Mouse (Mus musculus): ENCODE results near the gene Madcam1.

The Madcam1 gene

DNA sequence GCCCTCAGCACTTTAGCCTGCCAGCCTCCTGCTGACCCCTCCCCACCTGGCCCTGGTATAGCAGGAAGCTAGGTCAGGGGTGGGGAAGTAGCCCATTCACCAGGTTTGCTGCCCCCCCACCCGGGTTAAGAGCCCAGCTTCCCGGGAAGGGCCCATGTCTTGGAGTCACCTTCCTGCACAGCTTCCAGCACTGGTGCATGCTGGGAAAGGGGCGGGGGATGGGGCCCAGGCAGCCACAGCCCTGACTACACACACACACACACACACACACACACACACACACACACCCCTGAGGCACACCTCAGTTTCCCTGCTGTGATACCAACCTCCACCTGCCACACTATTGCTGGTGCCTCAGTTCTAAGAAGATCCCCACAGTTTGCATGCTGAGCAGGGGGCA, 2.5 kb upstream of the Madcam1 start:
- in situ Hi-C loops (cut with MboI; ENCODE audit: unreplicated experiment in 2 of 2), result no loop called here

DNA sequence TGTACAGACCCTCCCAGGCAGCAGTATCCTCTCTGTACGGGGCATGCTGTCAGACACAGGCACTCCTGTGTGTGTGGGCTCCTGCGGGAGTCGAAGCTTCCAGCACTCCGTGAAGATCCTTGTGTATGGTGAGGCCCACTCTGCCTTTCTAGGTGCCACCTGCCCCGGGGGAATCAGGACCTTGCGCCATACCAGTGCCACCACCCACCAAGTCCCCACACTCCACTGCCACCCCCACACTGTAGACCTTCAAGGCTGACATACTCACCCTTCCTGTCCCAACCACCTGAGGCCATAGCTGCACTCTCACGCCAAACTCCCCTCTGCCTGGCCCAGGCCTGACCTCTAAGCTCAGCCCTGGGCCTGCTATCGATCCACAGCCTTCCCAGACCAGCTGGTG, 692 bp downstream of the Madcam1 start:
- in situ Hi-C loops (cut with MboI; ENCODE audit: unreplicated experiment in 2 of 2), result no loop called here

DNA sequence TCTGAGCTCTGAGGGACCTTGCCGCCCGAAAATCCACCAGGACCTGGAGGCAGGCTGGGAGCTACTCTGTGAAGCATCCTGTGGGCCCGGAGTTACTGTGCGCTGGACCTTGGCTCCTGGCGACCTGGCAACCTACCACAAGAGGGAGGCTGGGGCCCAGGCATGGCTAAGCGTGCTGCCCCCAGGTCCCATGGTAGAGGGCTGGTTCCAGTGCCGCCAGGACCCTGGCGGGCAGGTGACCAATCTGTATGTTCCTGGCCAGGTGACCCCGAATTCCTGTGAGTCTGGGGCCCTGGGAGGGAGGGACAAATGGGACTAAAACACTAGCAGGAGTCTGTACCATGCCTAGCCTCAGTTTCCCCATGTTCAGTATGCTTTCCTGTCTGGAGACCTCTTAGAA, 2.1 kb downstream of the Madcam1 start:
- in situ Hi-C loops (cut with MboI; ENCODE audit: unreplicated experiment in 2 of 2), result no loop called here

DNA sequence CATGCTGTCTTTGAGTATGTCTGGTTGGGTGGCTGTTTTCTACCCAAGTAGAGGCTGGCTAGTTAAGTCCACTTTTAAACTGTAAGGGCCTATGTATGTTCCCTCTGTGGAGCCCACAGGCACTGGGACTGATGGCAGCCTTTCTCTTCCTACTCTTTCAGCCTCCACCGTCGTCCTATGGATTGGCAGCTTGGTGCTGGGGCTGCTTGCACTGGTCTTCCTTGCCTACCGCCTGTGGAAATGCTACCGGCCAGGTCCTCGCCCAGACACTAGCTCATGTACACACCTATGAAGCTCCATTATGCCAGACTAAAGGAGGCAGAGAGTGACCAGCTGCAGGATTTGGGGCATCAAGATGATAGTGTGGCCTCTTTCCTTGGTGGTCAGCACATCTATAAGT, 3.7 kb downstream of the Madcam1 start:
- in situ Hi-C loops (cut with MboI; ENCODE audit: unreplicated experiment in 2 of 2), result no loop called here

DNA sequence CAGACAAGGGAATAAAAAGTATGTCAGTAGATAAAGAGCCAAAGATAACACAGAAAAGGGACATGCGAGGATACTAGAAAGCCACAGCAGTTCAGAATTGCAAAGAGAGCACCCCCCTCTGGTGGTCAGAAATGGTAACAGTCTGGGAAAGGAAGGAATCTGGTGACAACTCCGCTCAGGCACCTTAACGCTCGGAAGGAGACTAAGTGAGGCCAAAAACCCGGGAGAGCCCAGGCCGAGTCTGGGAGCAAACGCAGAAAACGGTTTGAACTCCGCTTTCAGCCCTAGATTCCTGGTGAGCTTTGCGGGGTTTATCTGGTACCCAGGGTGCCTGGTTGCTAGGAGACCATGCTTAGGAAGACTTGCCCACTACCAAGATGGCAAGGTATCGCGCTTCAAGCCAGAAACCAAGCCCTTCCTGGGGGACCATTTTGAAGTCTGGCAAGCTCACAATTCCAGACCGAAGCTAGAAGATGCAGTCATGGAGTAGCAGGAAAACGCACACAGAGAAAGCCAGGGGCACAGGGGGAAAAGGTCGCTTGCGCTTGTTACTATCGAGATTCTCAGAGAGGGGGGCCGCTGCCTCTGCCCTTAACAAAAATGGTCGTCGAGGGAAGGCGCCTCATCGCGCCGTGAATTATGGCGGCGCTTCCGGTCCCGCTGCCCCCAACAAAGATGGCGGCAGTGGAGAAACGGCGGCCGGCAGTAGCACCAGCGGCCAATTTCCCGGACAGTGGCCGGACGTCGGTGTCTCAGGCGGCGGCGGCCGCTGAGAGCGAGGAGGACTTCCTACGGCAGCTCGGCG, 4.6 kb downstream of the Madcam1 start, which contains the start of gene Tpgs1:
TSS of gene Tpgs1 (plus strand) at position 599 of the 805 bp plus-strand sequence.
- in situ Hi-C loops (cut with MboI; ENCODE audit: unreplicated experiment in 2 of 2), result no loop called here

DNA sequence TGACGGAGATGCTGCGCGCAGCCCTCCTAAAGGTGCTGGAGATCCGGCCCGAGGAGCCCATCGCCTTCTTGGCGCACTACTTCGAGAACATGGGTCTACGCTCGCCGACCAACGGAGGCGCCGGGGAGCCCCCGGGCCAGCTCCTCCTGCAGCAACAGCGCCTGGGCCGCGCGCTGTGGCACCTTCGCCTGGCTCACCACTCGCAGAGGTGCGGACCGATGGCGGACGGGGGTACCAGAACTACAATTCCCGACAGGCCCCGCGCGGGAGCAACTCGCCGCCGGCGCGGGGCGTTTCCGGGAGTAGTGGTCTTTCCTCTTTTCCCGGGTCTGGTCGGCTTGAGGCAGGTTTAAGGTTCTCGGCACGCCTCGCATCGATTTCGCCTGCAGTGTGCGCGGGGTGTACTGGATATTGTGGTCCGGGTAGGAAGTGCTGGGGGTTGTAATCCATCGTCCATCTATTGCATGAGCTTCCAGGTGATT, 5.3 kb downstream of the Madcam1 start:
- in situ Hi-C loops (cut with MboI; ENCODE audit: unreplicated experiment in 2 of 2), result no loop called here

DNA sequence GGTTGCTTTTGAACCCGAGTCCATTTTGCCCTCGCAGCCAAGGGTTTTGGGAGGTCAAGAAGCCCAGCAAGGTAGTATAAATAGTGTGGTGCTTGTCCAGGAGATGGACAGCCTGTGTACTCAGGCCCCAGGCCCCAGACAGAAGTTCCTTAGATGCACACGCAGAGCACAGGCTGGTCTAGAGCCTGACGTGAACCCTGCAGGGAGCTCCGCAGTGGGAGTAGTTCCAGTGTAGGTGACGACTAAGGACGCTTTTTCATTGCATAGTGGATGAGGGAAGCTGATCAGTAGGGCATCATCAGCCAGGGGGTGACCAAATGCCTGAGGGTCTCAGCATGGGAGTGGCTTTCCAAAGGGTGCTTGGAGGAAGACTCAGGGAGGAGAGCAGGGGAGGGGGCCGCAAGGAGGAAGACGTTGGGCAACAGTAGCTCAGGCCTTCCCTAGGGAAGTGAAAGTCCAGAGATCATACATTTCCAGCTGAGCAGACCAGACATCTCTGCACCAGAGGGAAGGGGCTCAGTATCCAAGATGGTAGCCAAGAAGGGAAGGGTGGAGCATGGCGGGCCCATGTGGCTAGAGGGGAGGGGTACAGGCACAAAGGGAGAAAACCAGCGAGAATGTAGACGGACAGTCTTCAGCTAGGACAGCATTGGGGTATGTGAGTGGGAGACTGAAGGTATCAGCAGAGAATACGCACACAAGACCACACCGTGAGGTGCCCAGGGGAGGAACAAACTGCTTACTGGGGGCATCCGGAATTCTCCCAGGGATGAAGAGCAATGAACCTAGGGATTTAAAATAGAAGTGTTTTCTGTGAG, 5.9 kb downstream of the Madcam1 start:
- in situ Hi-C loops (cut with MboI; ENCODE audit: unreplicated experiment in 2 of 2), result no loop called here

DNA sequence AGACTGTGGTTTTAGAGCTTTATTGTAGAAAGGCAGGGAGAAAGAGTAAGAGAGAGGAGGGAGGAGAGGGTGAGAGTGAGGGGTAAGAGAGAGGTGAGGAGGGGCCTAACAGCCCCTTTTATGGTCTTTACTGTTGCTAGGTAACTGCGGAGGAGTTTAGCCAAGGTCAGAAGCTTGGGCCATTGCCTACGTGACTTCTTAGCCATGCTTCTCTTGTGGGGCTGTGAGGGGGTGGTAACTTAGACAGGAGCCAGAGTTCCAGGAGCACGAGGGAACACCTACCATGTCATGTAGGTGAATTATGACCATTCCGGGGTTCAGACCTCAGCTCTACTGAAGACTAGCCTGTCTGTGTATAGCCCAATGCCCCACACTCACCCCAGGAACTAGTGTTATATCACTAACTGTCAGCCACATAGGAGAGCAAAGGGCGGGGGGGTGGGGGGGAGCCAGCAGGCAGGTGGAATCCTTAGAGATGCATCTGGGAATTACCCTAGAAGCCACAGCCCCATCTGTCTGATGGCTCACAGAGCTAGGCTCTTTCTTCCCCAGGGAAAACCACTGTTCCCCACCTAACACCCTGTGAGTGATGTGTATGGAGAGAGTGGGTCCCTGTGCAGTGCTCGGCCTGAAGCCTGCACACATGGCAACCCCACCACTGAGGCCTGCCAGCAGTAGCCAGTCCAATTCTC, 7.2 kb downstream of the Madcam1 start:
- in situ Hi-C loops (cut with MboI; ENCODE audit: unreplicated experiment in 2 of 2), result no loop called here

DNA sequence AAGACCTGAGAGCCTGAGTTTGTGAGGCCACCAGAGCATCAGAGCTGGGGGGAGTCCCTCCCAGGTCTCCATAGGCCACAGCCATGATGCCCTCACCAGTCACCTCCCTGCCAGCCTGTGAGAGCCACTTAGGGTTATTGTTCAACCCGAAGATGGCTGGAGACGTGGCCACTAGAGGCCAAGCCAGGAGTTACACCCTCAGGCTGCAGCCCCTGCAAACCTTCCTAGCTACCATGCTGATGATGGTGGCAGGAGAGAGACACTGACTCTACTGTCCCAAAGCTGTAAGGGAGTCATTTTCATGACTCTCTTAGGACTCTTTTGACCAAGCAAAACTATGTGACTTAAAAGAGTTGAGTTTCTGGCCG, 7.7 kb downstream of the Madcam1 start:
- in situ Hi-C loops (cut with MboI; ENCODE audit: unreplicated experiment in 2 of 2), result no loop called here

DNA sequence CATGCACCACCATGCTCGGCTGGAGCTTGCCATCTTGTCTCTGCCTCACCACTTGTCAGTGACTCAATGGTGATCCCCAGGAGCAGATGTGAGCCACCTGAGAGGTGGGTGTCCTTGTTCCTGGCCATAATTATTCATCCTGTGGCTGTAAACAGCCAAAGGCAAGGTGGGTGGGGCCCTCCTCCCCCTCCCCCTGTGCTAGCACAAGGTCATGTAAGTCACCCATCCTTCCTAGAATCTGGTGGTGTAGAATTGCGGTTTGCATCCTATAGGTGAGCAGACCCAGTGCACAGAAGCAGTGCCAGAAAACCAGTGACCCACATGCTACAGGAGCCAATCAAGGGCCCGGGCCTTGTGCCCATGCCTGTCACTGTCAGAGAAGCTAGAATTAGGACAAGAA, 8.7 kb downstream of the Madcam1 start:
- in situ Hi-C loops (cut with MboI; ENCODE audit: unreplicated experiment in 2 of 2), result no loop called here

DNA sequence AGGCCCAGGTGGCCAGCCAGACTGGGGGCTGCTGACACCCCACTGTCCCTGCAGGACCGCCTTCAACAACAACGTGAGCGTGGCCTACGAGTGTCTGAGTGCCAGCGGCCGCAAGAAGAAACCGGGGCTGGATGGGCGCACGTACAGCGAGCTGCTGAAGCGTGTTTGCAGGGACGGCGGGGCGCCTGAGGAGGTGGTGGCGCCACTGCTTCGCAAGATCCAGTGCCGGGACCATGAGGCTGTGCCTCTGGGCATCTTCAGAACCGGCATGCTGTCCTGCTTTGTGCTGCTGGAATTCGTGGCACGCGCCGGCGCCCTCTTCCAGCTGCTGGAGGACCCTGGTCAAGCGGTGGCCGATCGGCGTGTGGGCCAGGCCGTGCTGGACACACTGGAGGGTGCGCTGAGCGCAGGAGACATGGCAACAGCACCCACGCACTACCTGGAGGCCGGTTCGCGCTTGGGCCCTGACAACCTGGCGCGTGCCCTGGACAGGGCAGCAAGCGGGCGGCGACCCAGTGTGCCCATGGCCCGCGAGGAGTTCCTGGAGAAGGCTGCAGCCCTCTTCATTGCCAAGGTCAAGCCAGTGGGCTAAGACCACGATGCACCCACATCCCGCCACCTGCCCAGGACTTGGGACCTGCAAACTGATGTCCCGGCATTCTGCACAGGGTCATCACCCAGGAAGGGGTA, 11.1 kb downstream of the Madcam1 start:
- in situ Hi-C loops (cut with MboI; ENCODE audit: unreplicated experiment in 2 of 2), result loop anchor here in 1 of 2 experiments (25.0 kb wide), 1 partner anchor 1663 kb away; the partner anchor contains the start of gene Pfkl

DNA sequence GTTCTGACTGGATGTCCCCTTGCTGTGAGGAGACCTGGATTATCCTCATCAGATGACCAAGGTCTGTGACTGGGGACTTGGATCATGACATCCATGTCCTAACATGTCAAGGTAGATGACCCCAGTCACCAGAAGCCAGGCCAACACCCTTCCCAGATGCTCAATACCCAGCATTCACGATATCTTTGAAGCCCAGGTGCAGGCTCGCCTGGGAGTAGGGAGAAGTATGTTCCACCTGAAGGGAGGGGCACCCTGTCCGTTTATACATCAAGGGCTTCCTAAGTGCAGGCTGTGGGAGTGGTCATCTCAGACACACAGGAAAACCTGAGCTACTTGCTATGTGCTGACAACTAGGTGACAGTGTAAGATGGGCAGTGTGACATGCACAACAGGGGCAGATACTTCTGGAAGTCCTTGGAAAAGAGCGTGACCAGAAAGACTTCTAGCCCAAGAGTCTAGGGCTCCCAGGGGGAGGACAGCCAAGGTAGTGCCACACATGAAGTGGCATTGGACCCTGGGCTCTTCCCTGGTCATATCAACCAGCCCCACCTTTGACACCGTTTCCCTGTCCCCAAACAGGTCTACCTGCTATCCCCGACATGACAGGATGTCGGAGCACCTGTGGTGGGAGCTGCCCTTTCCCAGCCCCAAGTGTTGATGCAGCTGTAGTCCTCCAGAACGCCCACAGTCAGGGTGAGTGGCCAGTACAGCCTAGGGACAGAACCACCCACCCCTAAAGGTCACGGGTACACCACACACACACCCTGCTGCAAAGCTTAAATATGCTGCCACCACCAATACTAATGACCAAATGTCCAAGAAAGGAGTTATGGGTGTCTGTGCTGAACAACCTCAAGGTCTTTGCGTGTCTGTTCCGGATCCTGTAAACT, 16.5 kb downstream of the Madcam1 start:
- in situ Hi-C loops (cut with MboI; ENCODE audit: unreplicated experiment in 2 of 2), result loop anchor here in 1 of 2 experiments (25.0 kb wide), 1 partner anchor 1669 kb away; the partner anchor contains the start of gene Pfkl

DNA sequence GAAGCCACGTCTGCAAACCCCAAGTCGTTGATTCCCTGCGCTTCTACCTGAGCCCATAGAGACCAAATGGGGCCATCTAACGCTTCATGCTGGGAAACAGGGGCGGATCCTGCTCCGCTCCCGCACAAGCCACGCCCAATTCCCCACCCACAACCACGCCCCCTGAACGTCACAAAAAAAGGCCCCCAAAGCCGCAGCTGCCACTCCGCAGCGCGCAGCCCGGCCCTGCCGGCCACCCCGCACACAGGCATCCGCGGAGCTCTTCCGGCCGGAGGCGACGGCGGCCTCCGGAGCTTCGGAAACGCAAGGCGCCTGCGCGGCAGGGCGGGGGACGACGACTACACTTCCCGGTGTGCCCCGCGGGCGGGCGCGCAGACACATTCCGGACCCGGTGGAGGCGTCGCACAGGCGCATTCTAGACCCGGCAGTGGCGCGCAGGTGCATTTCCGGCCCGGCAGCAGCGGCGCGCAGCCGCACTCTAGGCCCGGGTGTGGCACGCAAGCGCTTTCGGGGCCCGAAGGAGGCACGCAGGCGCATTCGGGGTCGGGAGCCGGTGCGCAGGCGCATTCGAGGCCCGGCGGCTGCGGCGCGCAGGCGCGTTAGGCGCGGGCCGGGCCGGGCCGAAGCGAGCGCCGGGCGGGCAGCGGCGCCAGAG, 17.4 kb downstream of the Madcam1 start, which contains the start of gene Cdc34:
TSS of gene Cdc34 (plus strand) at position 605 of the 655 bp plus-strand sequence.
- in situ Hi-C loops (cut with MboI; ENCODE audit: unreplicated experiment in 2 of 2), result loop anchor here in 1 of 2 experiments (25.0 kb wide), 1 partner anchor 1669 kb away; the partner anchor contains the start of gene Pfkl

DNA sequence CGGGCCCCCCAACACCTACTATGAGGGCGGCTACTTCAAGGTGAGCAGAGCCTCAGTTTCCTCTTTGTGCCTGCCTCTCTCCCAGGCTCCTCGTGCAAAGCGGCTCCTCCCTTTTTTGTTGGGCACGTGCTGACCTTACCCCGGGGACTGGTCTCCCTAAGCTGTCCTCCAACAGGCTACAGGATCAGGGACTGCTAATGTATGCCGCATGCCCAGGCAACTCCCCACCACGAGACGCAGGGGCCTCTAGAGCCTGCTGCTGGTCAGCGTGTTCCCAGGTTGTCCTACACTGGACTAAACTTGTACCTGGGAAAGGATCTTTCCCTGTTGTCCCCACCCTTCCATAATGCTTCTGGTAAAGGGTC, 18.2 kb downstream of the Madcam1 start:
- in situ Hi-C loops (cut with MboI; ENCODE audit: unreplicated experiment in 2 of 2), result loop anchor here in 1 of 2 experiments (25.0 kb wide), 1 partner anchor 1670 kb away; the partner anchor contains the start of gene Pfkl

DNA sequence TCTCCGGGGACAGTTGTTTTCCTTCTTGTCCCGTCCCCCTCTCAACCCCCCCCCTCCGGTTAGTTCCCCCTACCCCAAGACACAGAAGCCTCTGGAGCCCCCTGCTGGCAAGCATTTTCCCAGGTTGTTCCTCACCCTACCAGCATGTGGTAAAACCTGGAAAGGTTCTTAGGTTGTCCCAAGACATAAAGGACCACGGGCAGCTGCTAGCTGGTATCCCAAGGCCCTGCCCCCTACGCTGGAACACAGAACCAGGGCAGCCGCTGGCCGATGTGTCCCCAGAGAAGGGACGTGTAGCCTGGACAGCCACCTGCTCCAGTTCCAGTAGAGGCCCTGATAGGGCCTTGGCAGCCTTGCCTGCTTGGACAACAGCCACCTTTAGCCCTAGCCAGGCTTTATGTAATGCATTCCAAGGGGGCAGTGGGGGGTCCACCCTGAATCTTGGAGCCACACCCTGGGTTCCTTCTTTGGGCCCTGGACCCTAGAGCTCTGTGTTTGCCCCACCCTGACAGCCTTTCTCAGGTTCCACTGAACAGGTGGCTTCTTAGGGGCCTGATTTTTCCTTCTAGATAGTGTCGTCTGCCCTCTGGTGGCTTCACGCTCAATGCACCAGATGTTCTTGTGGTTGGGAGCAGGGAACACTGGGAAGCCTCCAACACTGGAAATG, 18.7 kb downstream of the Madcam1 start:
- in situ Hi-C loops (cut with MboI; ENCODE audit: unreplicated experiment in 2 of 2), result loop anchor here in 1 of 2 experiments (25.0 kb wide), 1 partner anchor 1671 kb away; the partner anchor contains the start of gene Pfkl

DNA sequence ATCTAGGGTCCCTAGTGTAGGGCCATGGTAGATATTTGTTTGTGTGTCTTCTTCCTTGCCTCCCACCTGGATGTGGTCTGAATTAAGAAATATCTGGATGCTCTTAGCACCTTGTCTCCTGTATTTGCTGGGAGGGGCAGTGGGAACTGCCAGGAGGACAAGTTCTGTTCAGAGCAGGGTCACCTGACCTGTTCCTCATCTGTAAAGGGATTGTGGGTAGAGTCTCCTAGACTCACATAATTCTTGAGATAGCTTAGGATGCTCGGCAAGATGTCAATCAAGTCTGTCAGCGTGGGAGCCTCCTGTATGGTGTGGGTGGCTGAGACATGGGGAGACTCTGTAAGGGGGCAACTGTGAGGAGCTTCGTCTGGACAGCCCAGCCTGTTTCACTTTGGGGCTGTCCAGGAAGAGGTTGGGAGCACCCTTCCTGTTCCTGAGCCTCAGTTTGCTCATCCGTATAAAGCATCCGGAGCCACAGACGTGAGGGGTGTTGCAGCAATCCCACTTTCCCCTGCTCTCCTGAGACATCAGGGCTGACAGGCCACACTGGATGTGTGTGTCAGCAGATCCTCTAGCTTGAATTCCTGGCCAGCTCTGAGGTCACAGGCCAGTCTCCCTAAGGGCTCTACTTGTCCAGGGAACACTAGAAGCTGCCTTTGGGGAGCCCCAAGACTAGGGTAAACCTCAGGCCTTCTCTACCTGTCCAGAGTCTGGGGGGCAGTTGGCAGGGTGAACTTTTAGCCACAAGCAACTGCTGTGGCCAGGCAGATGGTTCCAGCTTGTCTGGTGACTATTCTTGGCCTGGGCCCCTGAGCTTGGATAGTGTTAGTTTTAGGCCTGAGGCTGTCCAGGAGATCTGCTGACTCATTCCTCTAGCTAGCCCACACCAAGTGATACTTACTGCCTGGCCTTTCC, 19.6 kb downstream of the Madcam1 start:
- in situ Hi-C loops (cut with MboI; ENCODE audit: unreplicated experiment in 2 of 2), result loop anchor here in 1 of 2 experiments (25.0 kb wide), 1 partner anchor 1672 kb away; the partner anchor contains the start of gene Pfkl
